7 mouse cellular contexts compared by ENCODE assay signal in the genomic region with DNA sequence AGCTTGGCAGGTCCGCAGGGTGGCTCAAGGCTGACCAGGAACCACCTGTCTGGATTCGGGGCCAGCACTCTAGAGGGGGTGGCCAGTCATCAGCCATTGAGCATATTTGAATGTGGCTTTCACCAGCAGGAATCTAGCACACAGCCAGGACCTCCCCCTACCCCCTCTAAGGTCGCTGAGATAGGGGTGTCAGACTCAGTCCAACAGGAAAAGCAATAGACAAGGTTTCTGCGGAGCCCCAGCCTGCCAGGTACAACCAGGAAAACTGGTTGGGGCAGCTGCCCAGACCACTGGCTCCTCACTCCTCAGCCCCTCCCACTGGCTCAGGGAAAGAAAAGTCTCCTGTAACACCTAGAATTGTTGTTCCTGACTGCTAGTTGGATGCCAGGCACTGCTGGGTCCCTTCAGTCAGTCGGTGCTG. TPM values are rescaled to one million over a fixed set of nuclear protein-coding genes. Genes with fewer than 3 reads are reported as not detected.
DNase-seq lines count a peak whose midpoint lies in the region; ATAC-seq and TF ChIP-seq lines count a peak whose summit lies in the region.

No protein-coding gene starts in this region.

- H3K27me3 ChIP-seq in CH12.LX (replicated peaks) = peaks cover 15% of the 10 kb centered on the region
- H3K27me3 ChIP-seq in intestine, postnatal 0 days (replicated peaks; ENCODE audit: control insufficient read depth, insufficient read depth, low read length) = no peaks in the 10 kb centered on the region

- peak overlapping the region; percentile 7; the same call in 1 of the 2 replicates for H3K27ac ChIP-seq in CH12.LX (ENCODE audit: insufficient read depth, low read depth)
- H3K27ac ChIP-seq in brown adipose tissue, adult 24 weeks (replicated peaks; ENCODE audit: low read depth, low read length) = no peak overlapping the region
- 0 out of 2 replicates have a peak overlapping the region, but pooled peaks have one; percentile 22 for H3K27ac ChIP-seq in intestine, postnatal 0 days (ENCODE audit: low read depth, low read length)

- DNase-seq in CH12.LX (ENCODE audit: extremely low read depth) = no peak
- DNase-seq in lung, adult 2 months = peak; percentile 57
- peak; percentile 61 to 79 for DNase-seq in urinary bladder, postnatal 36 days (ENCODE audit: low spot score in 2 of 2)
- no peak for DNase-seq in frontal cortex, postnatal 25 days (ENCODE audit: low spot score in 2 of 2)
- no peak for DNase-seq in right cerebral cortex, postnatal 4 days

- H3K9me3 ChIP-seq in CH12.LX (replicated peaks; ENCODE audit: low read length) = peaks cover 14% of the 10 kb centered on the region
- no peaks in the 10 kb centered on the region for H3K9me3 ChIP-seq in intestine, postnatal 0 days (ENCODE audit: control insufficient read depth)

- no peak for TF ChIP-seq POLR2A in CH12.LX (IDR thresholded peaks at IDR 0.05; ENCODE audit: low read depth, low read length)
- peak; percentile 16; the same call in 1 of the 2 replicates for TF ChIP-seq POLR2A in lung, adult 2 months (IDR thresholded peaks at IDR 0.05; ENCODE audit: borderline replicate concordance, extremely low read depth, low read depth, low read length)

- peaks cover 0 to 5% of the 10 kb centered on the region in 2 experiments for H3K36me3 ChIP-seq in CH12.LX (replicated peaks in 1 of 2; ENCODE audit: control insufficient read depth in 1 of 2, insufficient read depth in 1 of 2, low read length in 1 of 2)
- H3K36me3 ChIP-seq in intestine, postnatal 0 days (ENCODE audit: control insufficient read depth, insufficient read depth) = no peaks in the 10 kb centered on the region

- in situ Hi-C loops in CH12.LX (cut with MboI; ENCODE audit: low pct_ligation_motif_present, low pct_unique_long_range_greater_than_20kb, low sequenced_read_pairs) = loop anchor here (10.0 kb wide), 1 partner anchor 251 kb away; no protein-coding TSS in a partner anchor

- H3K4me3 ChIP-seq in CH12.LX (replicated peaks in 1 of 3; ENCODE audit: low read depth in 2 of 3, low read length in 2 of 3, poor library complexity in 1 of 3) = peak overlapping the region in 1 of 3 experiments; percentile 3
- 0 out of 2 replicates have a peak overlapping the region, but pooled peaks have one; percentile 48 for H3K4me3 ChIP-seq in brown adipose tissue, adult 24 weeks (ENCODE audit: insufficient read depth, low read depth, low read length)
- H3K4me3 ChIP-seq in intestine, postnatal 0 days (ENCODE audit: low read depth, low read length) = peak overlapping the region; percentile 21; the same call in 1 of the 2 replicates
- H3K4me3 ChIP-seq in lung, adult 2 months (replicated peaks; ENCODE audit: extremely low read depth, low read depth, low read length) = no peak overlapping the region

- ATAC-seq in intestine, postnatal 0 days = peak; percentile 5; the same call in 1 of the 2 replicates

- no peak for TF ChIP-seq EP300 in CH12.LX (IDR thresholded peaks at IDR 0.05; ENCODE audit: low read length)

- WGBS in intestine, postnatal 0 days = 3% methylated on average over 5 of the region's 5 CpGs
- WGBS in lung, adult 2 months = 22% methylated on average over 5 of the region's 5 CpGs

- H3K9ac ChIP-seq in CH12.LX (ENCODE audit: insufficient read depth, low read depth) = no peak overlapping the region
- 0 out of 2 replicates have a peak overlapping the region, but pooled peaks have one; percentile 22 for H3K9ac ChIP-seq in intestine, postnatal 0 days (ENCODE audit: low read depth, low read length)

- TF ChIP-seq CTCF in CH12.LX (conservative IDR thresholded peaks at IDR 0.05 in 1 of 2, IDR thresholded peaks at IDR 0.05 in 1 of 2; ENCODE audit: low read depth in 2 of 2, low read length in 2 of 2) = no peak
- no peak for TF ChIP-seq CTCF in intestine, postnatal 0 days (IDR thresholded peaks at IDR 0.05; ENCODE audit: low read depth)
- no peak for TF ChIP-seq CTCF in lung, adult 2 months (IDR thresholded peaks at IDR 0.05; ENCODE audit: insufficient read depth, low read length)

- H3K79me2 ChIP-seq in CH12.LX (replicated peaks; ENCODE audit: control insufficient read depth, extremely low read depth, insufficient read depth, poor library complexity, severe bottlenecking) = no peaks in the 10 kb centered on the region

- peaks cover 14 to 27% of the 10 kb centered on the region in 2 experiments for H3K4me1 ChIP-seq in CH12.LX (ENCODE audit: control insufficient read depth in 1 of 2, insufficient read depth in 2 of 2)
- no peaks in the 10 kb centered on the region; the same call in 1 of the 2 replicates for H3K4me1 ChIP-seq in brown adipose tissue, adult 24 weeks (ENCODE audit: control insufficient read depth, insufficient read depth, insufficient read length, low read length)
- no peaks in the 10 kb centered on the region; the same call in 1 of the 2 replicates for H3K4me1 ChIP-seq in intestine, postnatal 0 days (replicated peaks; ENCODE audit: control insufficient read depth, insufficient read depth, low read length)
- peaks cover 15% of the 10 kb centered on the region for H3K4me1 ChIP-seq in lung, adult 2 months (ENCODE audit: control insufficient read depth, insufficient read depth, low read length)

- no peak for TF ChIP-seq RAD21 in CH12.LX (IDR thresholded peaks at IDR 0.05; ENCODE audit: low read depth, low read length)

- H3K4me2 ChIP-seq in CH12.LX (ENCODE audit: insufficient read depth, low read depth, poor library complexity, severe bottlenecking) = no peak overlapping the region
- peak overlapping the region; percentile 61 for H3K4me2 ChIP-seq in intestine, postnatal 0 days (replicated peaks; ENCODE audit: low read depth)

- dilution Hi-C loops in CH12.LX (cut with MboI; ENCODE audit: extremely low pct_ligation_motif_present, extremely low pct_unique_long_range_greater_than_20kb, low sequenced_read_pairs) = no loop called here

TF ChIP-seq in CH12.LX, 34 proteins besides CTCF, POLR2A, EP300 and RAD21:
- TF ChIP-seq NELFE (IDR thresholded peaks at IDR 0.05; ENCODE audit: low read depth, low read length) (no peak), MAFK (IDR thresholded peaks at IDR 0.05; ENCODE audit: insufficient replicate concordance, low read length) (no peak), GABPA (IDR thresholded peaks at IDR 0.05; ENCODE audit: insufficient replicate concordance, low read depth, low read length) (no peak), MAZ (IDR thresholded peaks at IDR 0.05; ENCODE audit: low read depth, low read length) (no peak), JUN (IDR thresholded peaks at IDR 0.05; ENCODE audit: insufficient read depth, low read depth, low read length) (no peak), IRF4 (IDR thresholded peaks at IDR 0.05; ENCODE audit: low read depth, low read length) (no peak), ZMIZ1 (IDR thresholded peaks at IDR 0.05; ENCODE audit: low read depth, low read length) (no peak), PAX5 (IDR thresholded peaks at IDR 0.05; ENCODE audit: low read length) (no peak), ELF1 (IDR thresholded peaks at IDR 0.05; ENCODE audit: low read depth, low read length) (no peak), CHD1 (IDR thresholded peaks at IDR 0.05; ENCODE audit: low read depth, low read length) (no peak), MEF2A (IDR thresholded peaks at IDR 0.05; ENCODE audit: borderline replicate concordance, low read depth, low read length) (no peak), CHD2 (IDR thresholded peaks at IDR 0.05; ENCODE audit: low read length) (no peak), ZKSCAN1 (IDR thresholded peaks at IDR 0.05; ENCODE audit: borderline replicate concordance, low read depth, low read length) (no peak), ETS1 (conservative IDR thresholded peaks at IDR 0.05; ENCODE audit: low read depth, low read length) (no peak), ZC3H11A (IDR thresholded peaks at IDR 0.05; ENCODE audit: low read depth, low read length) (no peak), USF1 (IDR thresholded peaks at IDR 0.05; ENCODE audit: low read depth, low read length) (no peak), HCFC1 (IDR thresholded peaks at IDR 0.05; ENCODE audit: low read depth, low read length) (no peak)

RNA-seq across cellular contexts. Expression of a gene that starts 10.7 kb away (rescaled TPM):
- total RNA-seq in CH12.LX (2012; rRNA removed) (0.98 and 1.1 TPM in 2 replicates), CH12.LX (2014; rRNA removed) (0.22 and 0.51 TPM in 2 replicates)
- 0.31 and 0.33 TPM in 2 replicates for polyA plus RNA-seq in CH12.LX (2012; ENCODE audit: insufficient read length, low read depth)
- 2.5 and 3.5 TPM in 2 replicates for polyA plus RNA-seq in brown adipose tissue, adult 24 weeks (2012; ENCODE audit: insufficient read depth, insufficient read length, missing spikeins)
- 1.6 and 2.2 TPM in 2 replicates for polyA plus RNA-seq in intestine, postnatal 0 days (2015; fragmentation: Nextera tagmentation; extraction: Ambion mirVana)
- 12.6 and 22.5 TPM in 2 replicates for polyA plus RNA-seq in lung, adult 2 months (2012; rRNA removed)

RNA-seq across cellular contexts. Expression of a gene that starts 47.5 kb away (rescaled TPM):
- 111 and 120 TPM in 2 replicates for total RNA-seq in CH12.LX (2012; rRNA removed)
- 117 and 122 TPM in 2 replicates for total RNA-seq in CH12.LX (2014; rRNA removed)
- 190 and 194 TPM in 2 replicates for polyA plus RNA-seq in CH12.LX (2012; ENCODE audit: insufficient read length, low read depth)
- 83.8 and 94.3 TPM in 2 replicates for polyA plus RNA-seq in brown adipose tissue, adult 24 weeks (2012; ENCODE audit: insufficient read depth, insufficient read length, missing spikeins)
- 70.9 and 71.4 TPM in 2 replicates for polyA plus RNA-seq in intestine, postnatal 0 days (2015; fragmentation: Nextera tagmentation; extraction: Ambion mirVana)
- polyA plus RNA-seq in lung, adult 2 months (2012; rRNA removed) = 131 and 136 TPM in 2 replicates

RNA-seq across cellular contexts. Expression of a gene that starts 47.7 kb away (rescaled TPM):
- total RNA-seq in CH12.LX (2012; rRNA removed) = 3.6 and 4.5 TPM in 2 replicates
- total RNA-seq in CH12.LX (2014; rRNA removed) = 1.3 and 1.7 TPM in 2 replicates
- polyA plus RNA-seq in CH12.LX (2012; ENCODE audit: insufficient read length, low read depth) = 2.8 and 4.2 TPM in 2 replicates
- 378 and 560 TPM in 2 replicates for polyA plus RNA-seq in brown adipose tissue, adult 24 weeks (2012; ENCODE audit: insufficient read depth, insufficient read length, missing spikeins)
- 46.1 and 46.4 TPM in 2 replicates for polyA plus RNA-seq in intestine, postnatal 0 days (2015; fragmentation: Nextera tagmentation; extraction: Ambion mirVana)
- polyA plus RNA-seq in lung, adult 2 months (2012; rRNA removed) = 89.2 and 103 TPM in 2 replicates

Comparison
In these comparisons a context has a peak if more than half of its experiments do, and no peak if none do; other contexts are left out.
1. DNase-seq: peak in lung, adult 2 months (single experiment) and urinary bladder, postnatal 36 days (2 of 2); none in CH12.LX (single experiment), frontal cortex, postnatal 25 days (0 of 2) and right cerebral cortex, postnatal 4 days (single experiment).